Mouse (Mus musculus): ENCODE measurements around the gene Ptprj.

- TF ChIP-seq POLR2A (IDR thresholded peaks at IDR 0.05; ENCODE audit: borderline replicate concordance, control insufficient read depth, low read depth, low read length) (no peak), CTCF (IDR thresholded peaks at IDR 0.05; ENCODE audit: control insufficient read depth, insufficient read depth, low read length) (no peak)
Observed at GRCm38 (mm10) chr2:90525807-90526206, 54.6 kb downstream of the Ptprj start.

Measured in bone marrow, adult 2 months (tissue).